Mouse (Mus musculus) embryonic facial prominence, embryonic 11.5 days (tissue): ENCODE results near the gene Cntn6. TPM values are rescaled to one million over a fixed set of nuclear protein-coding genes. Genes with fewer than 3 reads are reported as not detected.

Source experiments
- ATAC-seq: fragments of 200-750 bp; cut with Nextera tagmentation; replicated peaks from 2 replicates; pipeline ENCODE4 v1.8.0; 2017; ENCODE audit warnings: low read depth; ENCODE audit not compliant: insufficient number of reproducible peaks, low FRiP score, low TSS enrichment
- DNase-seq: peaks from one replicate; pipeline ENCODE4 v3.0.0-alpha.2; 2015; ENCODE audit warnings: low spot score
- H3K27ac ChIP-seq: fragments of 300-500 bp; sonication (generic); replicated peaks from 2 replicates; pipeline ENCODE4 v1.5.1; 2014; ENCODE audit warnings: mild to moderate bottlenecking, low read depth, low read length, control low read depth
- H3K27me3 ChIP-seq: fragments of 300-500 bp; sonication (generic); 2 replicates; pipeline ENCODE4 v1.6.1; 2014; ENCODE audit warnings: mild to moderate bottlenecking, low read length, moderate library complexity, mixed read lengths; ENCODE audit not compliant: control insufficient read depth, insufficient read depth
- H3K36me3 ChIP-seq: fragments of 300-500 bp; sonication (generic); replicated peaks from 2 replicates; pipeline ENCODE4 v1.6.1; 2014; ENCODE audit warnings: low read depth, mild to moderate bottlenecking, low read length, moderate library complexity, mixed read lengths; ENCODE audit not compliant: control insufficient read depth, insufficient read depth
- H3K4me1 ChIP-seq: fragments of 300-500 bp; sonication (generic); 2 replicates; pipeline ENCODE4 v1.6.1; 2014; ENCODE audit warnings: low read length, mixed read lengths; ENCODE audit not compliant: control insufficient read depth, insufficient read depth
- H3K4me2 ChIP-seq: fragments of 300-500 bp; sonication (generic); 2 replicates; pipeline ENCODE4 v1.6.1; 2014; ENCODE audit warnings: low read depth, mild to moderate bottlenecking, control low read depth, low read length, moderate library complexity
- H3K4me3 ChIP-seq: fragments of 300-500 bp; sonication (generic); 2 replicates; pipeline ENCODE4 v1.5.1; 2014; ENCODE audit warnings: low read depth, low read length, control low read depth
- H3K9ac ChIP-seq: fragments of 300-500 bp; sonication (generic); replicated peaks from 2 replicates; pipeline ENCODE4 v1.6.1; 2014; ENCODE audit warnings: mild to moderate bottlenecking, control low read depth, low read length
- H3K9me3 ChIP-seq: fragments of 300-500 bp; sonication (generic); replicated peaks from 2 replicates; pipeline ENCODE4 v1.6.1; 2016; ENCODE audit warnings: mild to moderate bottlenecking, low read length, inconsistent platforms, mixed read lengths; ENCODE audit not compliant: control insufficient read depth
- WGBS: fragments of 180-500 bp; shearing (Covaris S2); extraction: QIAGEN DNeasy Blood & Tissue Kit; methylation state at CpG from one replicate; pipeline ENCODE4 v1.1.7; 2014; 5-methylcytosine and 5-hydroxymethylcytosine counted together
- polyA plus RNA-seq: library from polyadenylated mRNA; unstranded; fragments of >200 nt; fragmentation: Nextera tagmentation; extraction: Ambion mirVana; gene quantifications from 2 replicates; pipeline ENCODE4 v1.2.1, GENCODE M21; 2014

Cntn6 gene
- polyA plus RNA-seq, 1 experiment from 2014 or later = 1.9 TPM

DNA sequence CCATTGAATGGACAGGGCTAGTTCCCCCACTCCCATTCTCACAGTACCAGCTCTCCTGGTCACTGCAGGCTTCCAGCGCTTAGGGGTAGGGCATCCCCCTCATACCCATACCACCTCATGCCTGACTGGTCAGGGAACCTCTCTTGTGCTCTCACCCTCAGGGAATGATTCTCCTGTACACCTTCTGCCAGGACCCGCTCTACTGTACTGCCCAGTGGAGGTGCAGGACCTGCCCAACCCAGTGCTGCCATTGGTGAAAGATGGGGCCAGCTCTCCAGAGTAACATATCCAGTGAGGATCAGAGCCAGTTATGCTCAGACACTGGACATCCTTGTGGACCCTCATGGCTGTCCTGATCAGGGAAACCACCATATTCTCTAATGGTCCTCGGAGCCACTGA, 291.3 kb downstream of the Cntn6 start:
- no peaks in the 10 kb centered on the region for H3K36me3 ChIP-seq
- 89% methylated on average over 3 of the region's 3 CpGs for WGBS
- H3K4me1 ChIP-seq = no peaks in the 10 kb centered on the region
- H3K27me3 ChIP-seq = no peaks in the 10 kb centered on the region
- H3K27ac ChIP-seq = no peak overlapping the region
- H3K9ac ChIP-seq = no peak overlapping the region
- no peak overlapping the region for H3K4me2 ChIP-seq
- ATAC-seq = peak; percentile 70
- no peaks in the 10 kb centered on the region for H3K9me3 ChIP-seq
- DNase-seq = no peak
- no peak overlapping the region for H3K4me3 ChIP-seq

GRCm38 (mm10) chr6:104787502-104787901, 294.9 kb downstream of the Cntn6 start:
- Histone ChIP-seq H3K4me2 (no peak overlapping the region), H3K9me3 (no peaks in the 10 kb centered on the region), H3K4me3 (no peak overlapping the region), H3K36me3 (no peaks in the 10 kb centered on the region), H3K27me3 (no peaks in the 10 kb centered on the region), H3K9ac (no peak overlapping the region), H3K27ac (no peak overlapping the region), H3K4me1 (no peaks in the 10 kb centered on the region)
- WGBS = 71% methylated on average over 2 of the region's 2 CpGs
- DNase-seq (no peak), ATAC-seq (no peak)

DNA sequence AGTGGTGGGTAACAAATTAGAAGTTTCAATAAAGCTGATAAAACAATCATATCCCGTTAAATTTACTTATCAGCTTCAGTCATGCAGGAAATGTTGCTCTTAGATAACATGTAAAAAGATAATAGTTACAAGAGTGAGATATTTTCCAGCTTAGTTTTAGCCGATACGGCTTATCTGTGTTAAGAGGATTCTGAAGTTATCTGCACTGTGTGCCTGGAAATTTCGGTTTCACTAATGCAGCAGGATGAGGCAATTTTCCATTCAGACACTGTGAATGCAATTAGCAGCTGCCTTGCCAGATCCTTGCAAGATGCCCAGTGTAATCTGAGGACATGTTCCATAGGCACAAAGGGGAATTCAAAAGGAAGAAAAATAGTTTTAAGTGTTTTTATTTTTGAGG, 315.9 kb downstream of the Cntn6 start:
- H3K27me3 ChIP-seq = no peaks in the 10 kb centered on the region
- DNase-seq (peak; percentile 2), ATAC-seq (no peak)
- WGBS = 62% methylated on average over 4 of the region's 4 CpGs
- no peak overlapping the region for H3K27ac ChIP-seq
- no peak overlapping the region for H3K4me2 ChIP-seq
- H3K4me3 ChIP-seq = no peak overlapping the region
- no peaks in the 10 kb centered on the region for H3K9me3 ChIP-seq
- no peaks in the 10 kb centered on the region for H3K36me3 ChIP-seq
- H3K9ac ChIP-seq = no peak overlapping the region
- no peaks in the 10 kb centered on the region for H3K4me1 ChIP-seq

DNA sequence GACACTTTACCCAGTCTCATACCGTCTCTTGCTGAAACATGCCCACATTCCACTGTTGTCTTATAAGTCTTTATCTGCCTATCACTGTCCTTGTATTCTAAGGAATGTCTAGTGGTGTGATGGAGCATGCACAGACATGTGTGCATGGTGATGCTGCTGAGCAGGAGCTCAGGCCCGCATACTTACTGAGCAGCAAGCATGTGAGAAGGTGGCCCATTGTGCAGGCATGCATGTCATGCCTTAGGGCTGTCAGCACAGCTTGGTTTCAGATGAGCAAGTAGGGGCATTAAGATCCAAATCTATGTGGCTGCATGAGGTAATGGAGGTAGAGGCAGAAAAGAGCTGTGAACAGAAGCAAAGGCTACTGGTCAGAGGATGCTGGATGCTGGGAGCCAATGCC, 323.0 kb downstream of the Cntn6 start:
- H3K4me1 ChIP-seq = no peaks in the 10 kb centered on the region
- no peak overlapping the region for H3K27ac ChIP-seq
- no peak overlapping the region for H3K9ac ChIP-seq
- no peak overlapping the region for H3K4me2 ChIP-seq
- DNase-seq (no peak), ATAC-seq (peak; percentile 62; the same call in 1 of the 2 replicates)
- 74% methylated on average over 2 of the region's 2 CpGs for WGBS
- no peaks in the 10 kb centered on the region for H3K36me3 ChIP-seq
- H3K9me3 ChIP-seq = no peaks in the 10 kb centered on the region
- H3K27me3 ChIP-seq = no peaks in the 10 kb centered on the region
- no peak overlapping the region for H3K4me3 ChIP-seq

DNA sequence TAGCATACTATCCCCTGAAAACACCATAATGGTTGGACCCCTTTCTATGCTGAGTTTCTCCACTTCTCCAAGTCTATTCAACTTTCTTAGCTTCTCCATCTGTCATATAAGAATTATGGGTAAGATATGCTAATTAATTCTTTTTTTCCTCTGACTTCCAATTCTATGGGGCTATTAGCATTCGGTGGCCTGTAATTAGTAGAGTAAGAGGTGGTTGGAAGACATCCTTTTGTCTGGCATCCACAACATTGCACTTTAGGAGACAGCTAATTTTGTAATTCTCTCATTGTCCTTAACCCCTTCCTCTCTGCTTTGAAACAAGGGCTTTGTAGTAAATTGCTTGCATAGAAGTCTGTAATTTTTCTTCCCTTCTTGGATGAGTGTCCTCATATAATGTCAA, 387.1 kb downstream of the Cntn6 start:
- H3K9me3 ChIP-seq = no peaks in the 10 kb centered on the region
- H3K9ac ChIP-seq = no peak overlapping the region
- ATAC-seq = no peak
- no peaks in the 10 kb centered on the region for H3K4me1 ChIP-seq
- no peak overlapping the region for H3K4me3 ChIP-seq
- no peak overlapping the region for H3K27ac ChIP-seq
- H3K27me3 ChIP-seq = no peaks in the 10 kb centered on the region
- DNase-seq = no peak
- WGBS = 82% methylated on average over 1 of the region's 1 CpGs
- H3K4me2 ChIP-seq = no peak overlapping the region
- no peaks in the 10 kb centered on the region for H3K36me3 ChIP-seq

GRCm38 (mm10) chr6:104884021-104884420, 391.4 kb downstream of the Cntn6 start:
- no peak overlapping the region for H3K4me2 ChIP-seq
- H3K4me1 ChIP-seq = no peaks in the 10 kb centered on the region
- no peaks in the 10 kb centered on the region for H3K27me3 ChIP-seq
- H3K9me3 ChIP-seq = no peaks in the 10 kb centered on the region
- peak; percentile 29 for DNase-seq
- no peak overlapping the region for H3K9ac ChIP-seq
- no peak for ATAC-seq
- no peaks in the 10 kb centered on the region for H3K36me3 ChIP-seq
- no peak overlapping the region for H3K27ac ChIP-seq
- H3K4me3 ChIP-seq = no peak overlapping the region
- 22% methylated on average over 2 of the region's 2 CpGs for WGBS

DNA sequence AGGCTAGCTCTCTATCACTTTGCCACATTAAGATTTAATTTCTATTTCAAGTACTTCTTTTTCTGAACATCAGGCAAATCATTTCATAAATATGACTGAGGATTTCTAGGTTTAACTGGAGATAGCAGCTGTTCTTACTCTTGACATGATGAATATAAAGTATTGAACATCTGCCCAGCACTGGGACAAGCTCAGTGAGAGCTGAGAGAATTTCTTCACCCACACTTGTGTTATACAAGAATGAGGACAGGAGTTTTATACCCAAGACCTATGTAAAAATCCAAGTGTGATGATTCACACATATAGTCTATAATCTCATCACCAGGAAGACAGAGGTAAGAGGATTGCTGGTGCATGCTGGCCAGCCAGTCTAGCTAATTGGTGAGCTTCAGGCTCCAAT, 393.2 kb downstream of the Cntn6 start:
- H3K27me3 ChIP-seq = no peaks in the 10 kb centered on the region
- H3K9ac ChIP-seq = no peak overlapping the region
- H3K36me3 ChIP-seq = no peaks in the 10 kb centered on the region
- no peak overlapping the region for H3K4me2 ChIP-seq
- no peaks in the 10 kb centered on the region for H3K4me1 ChIP-seq
- no peaks in the 10 kb centered on the region for H3K9me3 ChIP-seq
- DNase-seq = no peak
- no peak for ATAC-seq
- no peak overlapping the region for H3K27ac ChIP-seq
- H3K4me3 ChIP-seq = no peak overlapping the region

- 88% methylated on average over 3 of the region's 3 CpGs for WGBS
- DNase-seq = no peak
- no peak overlapping the region for H3K9ac ChIP-seq
- H3K4me3 ChIP-seq = no peak overlapping the region
- H3K4me2 ChIP-seq = no peak overlapping the region
- H3K27ac ChIP-seq = no peak overlapping the region
- H3K4me1 ChIP-seq = no peaks in the 10 kb centered on the region
- H3K9me3 ChIP-seq = no peaks in the 10 kb centered on the region
- ATAC-seq = no peak
- no peaks in the 10 kb centered on the region for H3K27me3 ChIP-seq
- no peaks in the 10 kb centered on the region for H3K36me3 ChIP-seq
Observed at GRCm38 (mm10) chr6:104891071-104891470, 398.5 kb downstream of the Cntn6 start.
